Mouse (Mus musculus): Measurements from ENCODE around the gene Gnpat. TPM values are rescaled to one million over a fixed set of nuclear protein-coding genes. Genes with fewer than 3 reads are reported as not detected.

Gnpat gene
- 99.1 and 106 TPM in 2 replicates for polyA plus RNA-seq (2015; fragmentation: Nextera tagmentation; extraction: Ambion mirVana)

GRCm38 (mm10) chr8:124862321-124863162 lies at the start of gene Gnpat, which contains the start of gene 2810004N23Rik:
Gene Gnpat, plus strand, starts transcription at chr8:124863033.
Gene 2810004N23Rik, minus strand, starts transcription at chr8:124863120.
- no peaks in the 10 kb centered on the region for H3K9me3 ChIP-seq
- H3K27me3 ChIP-seq = no peaks in the 10 kb centered on the region
- H3K36me3 ChIP-seq = peaks cover 36% of the 10 kb centered on the region
- H3K9ac ChIP-seq (replicated peaks) = peak within 1 kb of the TSS; percentile 88
- 2% methylated on average over 55 of the region's 55 CpGs for WGBS
- peak within 1 kb of the TSS; percentile 70 for H3K4me3 ChIP-seq (replicated peaks)
- peaks cover 17% of the 10 kb centered on the region for H3K4me1 ChIP-seq (replicated peaks)
- H3K27ac ChIP-seq = peak within 1 kb of the TSS; percentile 91
- peak within 1 kb of the TSS; percentile 86 for H3K4me2 ChIP-seq (replicated peaks)
- ATAC-seq = peak; percentile 98

- peaks cover 3% of the 10 kb centered on the region; the same call in 1 of the 2 replicates for H3K9me3 ChIP-seq
- no peak overlapping the region for H3K27ac ChIP-seq
- H3K27me3 ChIP-seq = no peaks in the 10 kb centered on the region
- no peak for ATAC-seq
- no peak overlapping the region for H3K9ac ChIP-seq (replicated peaks)
- peaks cover 21% of the 10 kb centered on the region for H3K4me1 ChIP-seq (replicated peaks)
- H3K4me3 ChIP-seq (replicated peaks) = no peak overlapping the region
- H3K4me2 ChIP-seq (replicated peaks) = no peak overlapping the region
- H3K36me3 ChIP-seq = peaks cover 31% of the 10 kb centered on the region
- WGBS = 94% methylated on average over 4 of the region's 4 CpGs
Observed at GRCm38 (mm10) chr8:124813326-124813725, 49.5 kb upstream of the Gnpat start.

GRCm38 (mm10) chr8:124815870-124816269 lies 47.0 kb upstream of the Gnpat start:
- no peak for ATAC-seq
- Histone ChIP-seq H3K4me3 (replicated peaks) (no peak overlapping the region), H3K27ac (no peak overlapping the region), H3K4me1 (replicated peaks) (peaks cover 5% of the 10 kb centered on the region), H3K9ac (replicated peaks) (no peak overlapping the region), H3K27me3 (peaks cover 19% of the 10 kb centered on the region; the same call in 1 of the 2 replicates), H3K36me3 (peaks cover 49% of the 10 kb centered on the region), H3K4me2 (replicated peaks) (no peak overlapping the region), H3K9me3 (peaks cover 3% of the 10 kb centered on the region; the same call in 1 of the 2 replicates)
- WGBS = 91% methylated on average over 12 of the region's 12 CpGs

GRCm38 (mm10) chr8:124816866-124817265 lies 46.0 kb upstream of the Gnpat start:
- no peak for ATAC-seq
- H3K4me3 ChIP-seq (replicated peaks) = no peak overlapping the region
- H3K4me1 ChIP-seq (replicated peaks) = no peaks in the 10 kb centered on the region
- H3K27ac ChIP-seq = no peak overlapping the region
- no peak overlapping the region for H3K9ac ChIP-seq (replicated peaks)
- peaks cover 3% of the 10 kb centered on the region; the same call in 1 of the 2 replicates for H3K9me3 ChIP-seq
- WGBS = 94% methylated on average over 11 of the region's 11 CpGs
- H3K36me3 ChIP-seq = peaks cover 51% of the 10 kb centered on the region
- H3K4me2 ChIP-seq (replicated peaks) = no peak overlapping the region
- H3K27me3 ChIP-seq = peaks cover 19% of the 10 kb centered on the region; the same call in 1 of the 2 replicates

GRCm38 (mm10) chr8:124817361-124817760 lies 45.5 kb upstream of the Gnpat start:
- Histone ChIP-seq H3K4me2 (replicated peaks) (no peak overlapping the region), H3K27ac (no peak overlapping the region), H3K27me3 (peaks cover 19% of the 10 kb centered on the region; the same call in 1 of the 2 replicates), H3K9me3 (peaks cover 3% of the 10 kb centered on the region; the same call in 1 of the 2 replicates), H3K4me3 (replicated peaks) (no peak overlapping the region), H3K4me1 (replicated peaks) (no peaks in the 10 kb centered on the region), H3K36me3 (peaks cover 56% of the 10 kb centered on the region), H3K9ac (replicated peaks) (no peak overlapping the region)
- 94% methylated on average over 3 of the region's 3 CpGs for WGBS
- ATAC-seq = no peak

- WGBS = 82% methylated on average over 6 of the region's 6 CpGs
- peaks cover 19% of the 10 kb centered on the region; the same call in 1 of the 2 replicates for H3K27me3 ChIP-seq
- no peak for ATAC-seq
Observed at GRCm38 (mm10) chr8:124819612-124820115, 43.2 kb upstream of the Gnpat start.

GRCm38 (mm10) chr8:124820125-124820524 lies 42.7 kb upstream of the Gnpat start:
- 80% methylated on average over 11 of the region's 11 CpGs for WGBS
- no peak for ATAC-seq
- Histone ChIP-seq H3K4me3 (replicated peaks) (no peak overlapping the region), H3K27ac (no peak overlapping the region), H3K9me3 (peaks cover 3% of the 10 kb centered on the region; the same call in 1 of the 2 replicates), H3K4me2 (replicated peaks) (no peak overlapping the region), H3K36me3 (peaks cover 80% of the 10 kb centered on the region), H3K9ac (replicated peaks) (no peak overlapping the region), H3K27me3 (peaks cover 19% of the 10 kb centered on the region; the same call in 1 of the 2 replicates), H3K4me1 (replicated peaks) (no peaks in the 10 kb centered on the region)

More at GRCm38 (mm10) chr8:124819612-124820115, 43.2 kb upstream of the Gnpat start:
- Histone ChIP-seq H3K4me3 (replicated peaks) (no peak overlapping the region), H3K9ac (replicated peaks) (no peak overlapping the region), H3K27ac (no peak overlapping the region), H3K9me3 (peaks cover 3% of the 10 kb centered on the region; the same call in 1 of the 2 replicates), H3K4me2 (replicated peaks) (no peak overlapping the region), H3K36me3 (peaks cover 78% of the 10 kb centered on the region), H3K4me1 (replicated peaks) (no peaks in the 10 kb centered on the region)

- Histone ChIP-seq H3K4me3 (replicated peaks) (no peak overlapping the region), H3K27ac (no peak overlapping the region), H3K9ac (replicated peaks) (no peak overlapping the region), H3K4me1 (replicated peaks) (no peaks in the 10 kb centered on the region), H3K4me2 (replicated peaks) (no peak overlapping the region), H3K27me3 (peaks cover 18% of the 10 kb centered on the region; the same call in 1 of the 2 replicates), H3K36me3 (peaks cover 61% of the 10 kb centered on the region), H3K9me3 (no peaks in the 10 kb centered on the region)
- 80% methylated on average over 6 of the region's 6 CpGs for WGBS
- ATAC-seq = no peak
Observed at GRCm38 (mm10) chr8:124823497-124823896, 39.3 kb upstream of the Gnpat start.

GRCm38 (mm10) chr8:124826658-124827057 lies 36.2 kb upstream of the Gnpat start:
- Histone ChIP-seq H3K9me3 (no peaks in the 10 kb centered on the region), H3K27me3 (0 out of 2 replicates have a peak, but pooled peaks cover 7% of the 10 kb centered on the region), H3K27ac (no peak overlapping the region), H3K36me3 (peaks cover 62% of the 10 kb centered on the region), H3K4me2 (replicated peaks) (no peak overlapping the region), H3K9ac (replicated peaks) (no peak overlapping the region), H3K4me3 (replicated peaks) (no peak overlapping the region), H3K4me1 (replicated peaks) (no peaks in the 10 kb centered on the region)
- 20% methylated on average over 7 of the region's 7 CpGs for WGBS
- no peak for ATAC-seq

- H3K27me3 ChIP-seq = 0 out of 2 replicates have a peak, but pooled peaks cover 7% of the 10 kb centered on the region
- H3K4me2 ChIP-seq (replicated peaks) = no peak overlapping the region
- H3K9me3 ChIP-seq = no peaks in the 10 kb centered on the region
- WGBS = 3% methylated on average over 5 of the region's 5 CpGs
- H3K9ac ChIP-seq (replicated peaks) = no peak overlapping the region
- H3K27ac ChIP-seq = no peak overlapping the region
- no peak for ATAC-seq
- H3K36me3 ChIP-seq = peaks cover 54% of the 10 kb centered on the region
- H3K4me1 ChIP-seq (replicated peaks) = no peaks in the 10 kb centered on the region
- H3K4me3 ChIP-seq (replicated peaks) = no peak overlapping the region
Observed at GRCm38 (mm10) chr8:124827387-124827786, 35.4 kb upstream of the Gnpat start.

- peaks cover 41% of the 10 kb centered on the region for H3K36me3 ChIP-seq
- H3K4me1 ChIP-seq (replicated peaks) = no peaks in the 10 kb centered on the region
- 0 out of 2 replicates have a peak, but pooled peaks cover 7% of the 10 kb centered on the region for H3K27me3 ChIP-seq
- ATAC-seq = no peak
- no peaks in the 10 kb centered on the region for H3K9me3 ChIP-seq
- 83% methylated on average over 24 of the region's 24 CpGs for WGBS
- H3K27ac ChIP-seq = no peak overlapping the region
- no peak overlapping the region for H3K9ac ChIP-seq (replicated peaks)
- H3K4me2 ChIP-seq (replicated peaks) = no peak overlapping the region
- no peak overlapping the region for H3K4me3 ChIP-seq (replicated peaks)
Observed at GRCm38 (mm10) chr8:124828561-124829240, 34.1 kb upstream of the Gnpat start.

Data from midbrain, embryonic 13.5 days (tissue).